Mouse (Mus musculus): ENCODE data around the gene Nudt21. TPM values are rescaled to one million over a fixed set of nuclear protein-coding genes. Genes with fewer than 3 reads are reported as not detected.

Nudt21 gene
- polyA plus RNA-seq, 1 experiment: 112 TPM

DNA sequence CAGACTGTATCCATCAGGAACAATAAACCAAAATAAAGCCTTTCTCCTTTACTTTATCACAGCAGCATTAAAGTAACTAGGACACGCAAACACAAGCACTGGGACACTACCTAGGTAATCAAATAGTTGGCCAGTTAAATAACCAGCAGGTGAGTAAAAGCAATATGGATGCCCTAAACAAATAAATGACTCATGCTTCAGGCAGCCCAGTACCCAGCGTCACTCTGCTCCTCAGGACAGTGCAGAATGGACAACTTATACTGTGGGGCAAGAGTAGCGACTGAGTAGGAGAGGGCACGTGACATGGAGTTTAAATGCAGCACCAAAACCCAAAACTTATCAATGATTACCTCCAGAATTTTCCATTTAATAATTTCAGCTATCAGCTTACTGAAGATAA, 47.1 kb downstream of the Nudt21 start:
- no peaks in the 10 kb centered on the region for H3K79me2 ChIP-seq (ENCODE audit: control insufficient read depth, insufficient read depth)
- H3K36me3 ChIP-seq (ENCODE audit: control insufficient read depth, insufficient read depth): peaks cover 71% of the 10 kb centered on the region
- H3K27me3 ChIP-seq (ENCODE audit: control insufficient read depth, insufficient read depth, insufficient read length): no peaks in the 10 kb centered on the region
- H3ac ChIP-seq (ENCODE audit: control insufficient read depth, insufficient read length, low read depth): no peak overlapping the region
- no peak overlapping the region for H3K4me3 ChIP-seq (ENCODE audit: insufficient read depth, poor library complexity, severe bottlenecking)
- H3K79me3 ChIP-seq (ENCODE audit: low read depth): no peaks in the 10 kb centered on the region
- TF ChIP-seq CEBPB (IDR thresholded peaks at IDR 0.05; ENCODE audit: low read depth) (no peak), MAX (IDR thresholded peaks at IDR 0.05) (no peak), MYOG (IDR thresholded peaks at IDR 0.05; ENCODE audit: control insufficient read depth, extremely low read depth, insufficient read length) (no peak), CTCF (IDR thresholded peaks at IDR 0.05; ENCODE audit: control insufficient read depth, insufficient read depth, insufficient read length) (no peak), FOSL1 (IDR thresholded peaks at IDR 0.05; ENCODE audit: insufficient read depth, low read length, poor library complexity, severe bottlenecking) (no peak), USF1 (IDR thresholded peaks at IDR 0.05; ENCODE audit: low read depth) (no peak), MYOD1 (IDR thresholded peaks at IDR 0.05; ENCODE audit: control insufficient read depth, insufficient read length, low read depth) (no peak)

DNA sequence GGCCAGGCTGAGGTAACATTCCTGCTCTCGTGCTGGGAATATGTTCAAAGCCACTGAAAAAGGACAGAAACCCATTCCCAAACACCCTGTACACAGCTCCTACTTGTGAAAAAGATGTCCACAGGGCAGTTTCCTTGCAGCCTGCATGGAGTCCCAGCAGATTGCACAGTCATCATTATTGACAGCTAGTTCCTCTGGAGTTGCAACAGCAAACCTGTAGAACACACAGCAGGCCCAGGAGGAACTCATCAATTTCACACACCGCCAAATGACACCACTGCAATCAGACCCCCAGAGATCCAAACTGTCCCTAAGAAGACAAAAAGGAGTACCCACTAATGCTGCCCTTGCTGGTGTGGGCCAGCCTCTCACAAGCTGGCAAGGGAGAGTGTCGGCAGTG, 52.1 kb downstream of the Nudt21 start:
- no peak for TF ChIP-seq MAX (IDR thresholded peaks at IDR 0.05)
- no peak for TF ChIP-seq USF1 (IDR thresholded peaks at IDR 0.05; ENCODE audit: low read depth)
- TF ChIP-seq MYOD1 (IDR thresholded peaks at IDR 0.05; ENCODE audit: control insufficient read depth, insufficient read length, low read depth): no peak
- no peak for TF ChIP-seq MYOG (IDR thresholded peaks at IDR 0.05; ENCODE audit: control insufficient read depth, extremely low read depth, insufficient read length)
- TF ChIP-seq CEBPB (IDR thresholded peaks at IDR 0.05; ENCODE audit: low read depth): no peak
- TF ChIP-seq FOSL1 (IDR thresholded peaks at IDR 0.05; ENCODE audit: insufficient read depth, low read length, poor library complexity, severe bottlenecking): no peak
- no peak for TF ChIP-seq CTCF (IDR thresholded peaks at IDR 0.05; ENCODE audit: control insufficient read depth, insufficient read depth, insufficient read length)
- H3K36me3 ChIP-seq (ENCODE audit: control insufficient read depth, insufficient read depth): peaks cover 90% of the 10 kb centered on the region
- no peak overlapping the region for H3K4me3 ChIP-seq (ENCODE audit: insufficient read depth, poor library complexity, severe bottlenecking)
- H3K79me2 ChIP-seq (ENCODE audit: control insufficient read depth, insufficient read depth): no peaks in the 10 kb centered on the region
- no peaks in the 10 kb centered on the region for H3K27me3 ChIP-seq (ENCODE audit: control insufficient read depth, insufficient read depth, insufficient read length)
- no peaks in the 10 kb centered on the region for H3K79me3 ChIP-seq (ENCODE audit: low read depth)
- no peak overlapping the region for H3ac ChIP-seq (ENCODE audit: control insufficient read depth, insufficient read length, low read depth)

DNA sequence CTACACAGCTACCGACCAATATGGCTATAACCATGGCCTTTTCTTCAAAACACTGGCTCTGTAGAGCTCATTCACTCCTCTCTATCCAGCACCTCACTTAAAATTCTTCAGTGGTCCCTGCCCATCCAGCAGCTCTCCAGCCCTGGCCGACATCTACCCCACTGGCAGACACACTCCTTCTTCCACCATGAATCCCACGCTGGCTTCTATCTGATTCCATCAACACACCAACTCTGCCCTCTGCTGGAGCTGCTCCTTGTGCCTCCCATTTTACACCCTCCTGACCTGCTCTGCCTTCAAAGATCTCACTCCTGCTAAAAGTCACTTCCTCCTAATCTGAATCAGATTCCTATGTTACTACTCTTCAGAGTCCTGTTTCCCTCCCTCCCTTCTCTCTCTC, 53.0 kb downstream of the Nudt21 start:
- H3ac ChIP-seq (ENCODE audit: control insufficient read depth, insufficient read length, low read depth): no peak overlapping the region

DNA sequence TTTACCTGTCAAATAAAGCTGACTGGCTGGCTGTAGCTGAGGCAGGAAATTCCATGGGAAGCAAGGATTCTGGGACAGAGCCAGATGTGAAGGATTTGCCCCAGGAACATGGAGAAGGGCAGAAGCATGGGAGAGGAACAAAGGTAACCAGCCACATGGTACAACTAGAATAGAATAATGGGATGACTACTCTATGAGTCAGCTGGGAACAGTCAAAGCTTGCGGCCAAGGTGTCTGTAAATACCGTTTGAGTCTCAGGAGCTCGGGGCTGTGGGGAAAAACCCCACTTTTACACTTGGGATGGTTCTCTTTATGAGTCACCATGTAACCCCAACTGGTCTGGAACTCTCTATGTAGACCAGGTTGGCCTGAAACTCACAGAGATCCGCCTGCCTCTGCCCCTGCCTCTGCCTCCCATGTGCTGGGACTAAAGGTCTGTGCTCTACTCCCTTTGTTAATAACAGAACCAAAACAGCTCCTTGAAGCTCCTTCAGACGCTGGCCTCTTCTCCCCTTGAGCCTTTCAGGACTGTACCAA, 55.1 kb downstream of the Nudt21 start:
- Histone ChIP-seq H3K27me3 (ENCODE audit: control insufficient read depth, insufficient read depth, insufficient read length) (no peaks in the 10 kb centered on the region), H3K79me2 (ENCODE audit: control insufficient read depth, insufficient read depth) (no peaks in the 10 kb centered on the region), H3K36me3 (ENCODE audit: control insufficient read depth, insufficient read depth) (peaks cover 90% of the 10 kb centered on the region), H3K4me3 (ENCODE audit: insufficient read depth, poor library complexity, severe bottlenecking) (no peak overlapping the region), H3K79me3 (ENCODE audit: low read depth) (no peaks in the 10 kb centered on the region), H3ac (ENCODE audit: control insufficient read depth, insufficient read length, low read depth) (no peak overlapping the region)
- TF ChIP-seq MAX (IDR thresholded peaks at IDR 0.05) (peak; percentile 23), MYOD1 (IDR thresholded peaks at IDR 0.05; ENCODE audit: control insufficient read depth, insufficient read length, low read depth) (no peak), MYOG (IDR thresholded peaks at IDR 0.05; ENCODE audit: control insufficient read depth, extremely low read depth, insufficient read length) (no peak), CEBPB (IDR thresholded peaks at IDR 0.05; ENCODE audit: low read depth) (no peak), FOSL1 (IDR thresholded peaks at IDR 0.05; ENCODE audit: insufficient read depth, low read length, poor library complexity, severe bottlenecking) (peak; percentile 3)

More for the DNA sequence above, 53.0 kb downstream of the Nudt21 start:
- Histone ChIP-seq H3K27me3 (ENCODE audit: control insufficient read depth, insufficient read depth, insufficient read length) (no peaks in the 10 kb centered on the region), H3K79me2 (ENCODE audit: control insufficient read depth, insufficient read depth) (no peaks in the 10 kb centered on the region), H3K36me3 (ENCODE audit: control insufficient read depth, insufficient read depth) (peaks cover 89% of the 10 kb centered on the region), H3K79me3 (ENCODE audit: low read depth) (no peaks in the 10 kb centered on the region), H3K4me3 (ENCODE audit: insufficient read depth, poor library complexity, severe bottlenecking) (no peak overlapping the region)
- TF ChIP-seq CTCF (IDR thresholded peaks at IDR 0.05; ENCODE audit: control insufficient read depth, insufficient read depth, insufficient read length) (no peak), MAX (IDR thresholded peaks at IDR 0.05) (no peak), CEBPB (IDR thresholded peaks at IDR 0.05; ENCODE audit: low read depth) (no peak), FOSL1 (IDR thresholded peaks at IDR 0.05; ENCODE audit: insufficient read depth, low read length, poor library complexity, severe bottlenecking) (no peak), MYOD1 (IDR thresholded peaks at IDR 0.05; ENCODE audit: control insufficient read depth, insufficient read length, low read depth) (no peak), MYOG (IDR thresholded peaks at IDR 0.05; ENCODE audit: control insufficient read depth, extremely low read depth, insufficient read length) (no peak), USF1 (IDR thresholded peaks at IDR 0.05; ENCODE audit: low read depth) (no peak)

DNA sequence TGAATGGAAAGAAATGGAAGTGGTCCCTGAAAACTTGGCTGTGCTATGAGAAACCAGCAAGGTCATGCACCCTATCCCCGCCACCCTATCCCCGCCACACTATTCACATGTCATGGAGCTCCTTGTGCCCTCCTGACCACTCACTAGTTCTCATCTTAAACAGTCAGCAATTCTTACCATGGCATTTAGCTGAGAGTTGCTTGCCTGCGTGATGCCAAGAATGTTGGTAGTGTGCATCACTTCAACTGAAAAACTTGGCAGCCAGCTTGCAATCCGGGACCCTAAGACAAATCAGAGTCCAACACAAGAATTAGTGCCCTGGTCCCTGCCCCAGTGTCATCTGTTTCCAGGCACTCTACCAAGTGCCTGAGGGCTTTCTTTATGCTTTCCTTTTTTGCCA, 56.7 kb downstream of the Nudt21 start:
- no peaks in the 10 kb centered on the region for H3K27me3 ChIP-seq (ENCODE audit: control insufficient read depth, insufficient read depth, insufficient read length)
- H3K79me3 ChIP-seq (ENCODE audit: low read depth): no peaks in the 10 kb centered on the region
- no peak for TF ChIP-seq CTCF (IDR thresholded peaks at IDR 0.05; ENCODE audit: control insufficient read depth, insufficient read depth, insufficient read length)
- no peak for TF ChIP-seq USF1 (IDR thresholded peaks at IDR 0.05; ENCODE audit: low read depth)
- no peak for TF ChIP-seq CEBPB (IDR thresholded peaks at IDR 0.05; ENCODE audit: low read depth)
- no peak for TF ChIP-seq MYOG (IDR thresholded peaks at IDR 0.05; ENCODE audit: control insufficient read depth, extremely low read depth, insufficient read length)
- TF ChIP-seq MAX (IDR thresholded peaks at IDR 0.05): no peak
- no peak overlapping the region for H3K4me3 ChIP-seq (ENCODE audit: insufficient read depth, poor library complexity, severe bottlenecking)
- peaks cover 91% of the 10 kb centered on the region for H3K36me3 ChIP-seq (ENCODE audit: control insufficient read depth, insufficient read depth)
- H3K79me2 ChIP-seq (ENCODE audit: control insufficient read depth, insufficient read depth): no peaks in the 10 kb centered on the region
- H3ac ChIP-seq (ENCODE audit: control insufficient read depth, insufficient read length, low read depth): no peak overlapping the region
